Mouse (Mus musculus): ENCODE data around the gene Adcy10.

Gene Adcy10

GRCm38 (mm10) chr1:165520716-165521115 is 35.7 kb downstream of the Adcy10 start:
- no peak for DNase-seq (ENCODE audit: low read depth, low spot score)

- peak; percentile 19 for DNase-seq (ENCODE audit: low read depth, low spot score)
These were observed 51.2 kb downstream of the Adcy10 start for GRCm38 (mm10) chr1:165536079-165536675.

- DNase-seq (ENCODE audit: low read depth, low spot score), result peak; percentile 70
These were observed 52.3 kb downstream of the Adcy10 start for GRCm38 (mm10) chr1:165537241-165537807.

GRCm38 (mm10) chr1:165556711-165557110 is 71.7 kb downstream of the Adcy10 start:
- DNase-seq (ENCODE audit: low read depth, low spot score), result peak; percentile 74

GRCm38 (mm10) chr1:165559073-165559472 is 74.1 kb downstream of the Adcy10 start:
- peak; percentile 95 for DNase-seq (ENCODE audit: low read depth, low spot score)

- DNase-seq (ENCODE audit: low read depth, low spot score), result no peak
These were observed 80.3 kb downstream of the Adcy10 start for GRCm38 (mm10) chr1:165565283-165565682.

- DNase-seq (ENCODE audit: low read depth, low spot score), result no peak
These were observed 82.5 kb downstream of the Adcy10 start for GRCm38 (mm10) chr1:165567466-165567865.

- no peak for DNase-seq (ENCODE audit: low read depth, low spot score)
These were observed 91.0 kb downstream of the Adcy10 start for GRCm38 (mm10) chr1:165576005-165576404.

GRCm38 (mm10) chr1:165576459-165577112 is 91.6 kb downstream of the Adcy10 start:
- no peak for DNase-seq (ENCODE audit: low read depth, low spot score)

GRCm38 (mm10) chr1:165579332-165579731 is 94.3 kb downstream of the Adcy10 start:
- DNase-seq (ENCODE audit: low read depth, low spot score), result no peak

- DNase-seq (ENCODE audit: low read depth, low spot score), result no peak
These were observed 96.3 kb downstream of the Adcy10 start for GRCm38 (mm10) chr1:165581255-165581654.

- DNase-seq (ENCODE audit: low read depth, low spot score), result peak; percentile 96
These were observed 98.7 kb downstream of the Adcy10 start for GRCm38 (mm10) chr1:165583529-165584184.

- DNase-seq (ENCODE audit: low read depth, low spot score), result no peak
These were observed 100.6 kb downstream of the Adcy10 start for GRCm38 (mm10) chr1:165585389-165586104.

GRCm38 (mm10) chr1:165586366-165586765 is 101.4 kb downstream of the Adcy10 start:
- peak; percentile 35 for DNase-seq (ENCODE audit: low read depth, low spot score)

- DNase-seq (ENCODE audit: low read depth, low spot score), result no peak
These were observed 102.9 kb downstream of the Adcy10 start for GRCm38 (mm10) chr1:165587845-165588244.

- no peak for DNase-seq (ENCODE audit: low read depth, low spot score)
These were observed 104.5 kb downstream of the Adcy10 start for GRCm38 (mm10) chr1:165589280-165590048.

GRCm38 (mm10) chr1:165590760-165591159 is 105.8 kb downstream of the Adcy10 start:
- DNase-seq (ENCODE audit: low read depth, low spot score), result no peak

GRCm38 (mm10) chr1:165592295-165593082 is 107.5 kb downstream of the Adcy10 start:
- DNase-seq (ENCODE audit: low read depth, low spot score), result no peak

- peak; percentile 24 for DNase-seq (ENCODE audit: low read depth, low spot score)
These were observed 109.9 kb downstream of the Adcy10 start for GRCm38 (mm10) chr1:165594699-165595421.

Data from brain, adult 2 months (tissue).